Mouse (Mus musculus) embryonic fibroblast, embryonic 13.5 days (primary cell): Measurements from ENCODE around the gene Cntnap4.

Experiments
- CTCF ChIP-seq: IDR thresholded peaks from 2 replicates; pipeline ENCODE4 v1.5.1; 2011; ENCODE audit warnings: mild to moderate bottlenecking, control low read depth, low read length, moderate library complexity, borderline replicate concordance; ENCODE audit not compliant: insufficient read depth
- POLR2A ChIP-seq: IDR thresholded peaks from 2 replicates; pipeline ENCODE4 v1.6.1; 2011; ENCODE audit warnings: low read depth, mild to moderate bottlenecking, control low read depth, low read length, moderate library complexity

GRCm38 (mm10) chr8:112716982-112717381 lies 147.1 kb downstream of the Cntnap4 start:
- no peak for TF ChIP-seq CTCF
- TF ChIP-seq POLR2A = no peak
